Mouse (Mus musculus) left cerebral cortex, postnatal 25 days (tissue): ENCODE data around the gene Gm20838. TPM values are rescaled to one million over a fixed set of nuclear protein-coding genes. Genes with fewer than 3 reads are reported as not detected.
"Not testable (repeated sequence)": the region's sequence is repeated elsewhere in the genome, so short reads cannot be mapped to it uniquely, and the experiment has no call there.

Experiments used
- DNase-seq, 2 experiments: peaks; one replicate each; pipeline ENCODE4 v3.0.0; 2022; ENCODE audit warnings: low spot score in 2 of 2, mixed read lengths in 1 of 2
- intact Hi-C: fragments of 180-260 bp; cut with DNase I; formaldehyde crosslinking; loops from one replicate; pipeline ENCODE4 v1.15.1; 2025
- total RNA-seq, 2 experiments: library from RNA; stranded (reverse); gene quantifications; 2 replicates each; pipeline ENCODE4 v1.2.3; 2021

The Gm20838 gene
- not detected for total RNA-seq

- DNase-seq, intact Hi-C loops: not testable (repeated sequence)
These were observed at the start of gene Gm20838 for GRCm38 (mm10) chrY:33543064-33543463. Gene Gm20838, minus strand, starts transcription at chrY:33543164.
